Mouse (Mus musculus): ENCODE data around the gene Gm20518. TPM values are rescaled to one million over a fixed set of nuclear protein-coding genes. Genes with fewer than 3 reads are reported as not detected.

Gene Gm20518
- total and polyA plus RNA-seq, 3 experiments = 0.35 to 0.53 TPM; not detected in 1

- no peak overlapping the region for H3K9ac ChIP-seq (ENCODE audit: control insufficient read depth, low read depth, low read length, poor library complexity, severe bottlenecking)
- no peaks in the 10 kb centered on the region for H3K27me3 ChIP-seq (ENCODE audit: control insufficient read depth in 1 of 2, insufficient read depth in 2 of 2, low read length in 2 of 2)
- no peak for DNase-seq (ENCODE audit: low read depth, low spot score)
- no peak for TF ChIP-seq MAX (IDR thresholded peaks at IDR 0.05; ENCODE audit: low read length)
- no peak for TF ChIP-seq CHD2 (IDR thresholded peaks at IDR 0.05; ENCODE audit: low read length)
- no peak for TF ChIP-seq HCFC1 (IDR thresholded peaks at IDR 0.05; ENCODE audit: low read depth, low read length)
- TF ChIP-seq POLR2AphosphoS5 (IDR thresholded peaks at IDR 0.05; ENCODE audit: borderline replicate concordance, low read depth, low read length) = no peak
- no peak for TF ChIP-seq TCF12 (IDR thresholded peaks at IDR 0.05; ENCODE audit: low read depth, low read length)
- no peak for TF ChIP-seq KAT2A (conservative IDR thresholded peaks at IDR 0.05; ENCODE audit: low read depth, low read length)
- TF ChIP-seq ETS1 (IDR thresholded peaks at IDR 0.05; ENCODE audit: low read depth, low read length) = no peak
- no peak for TF ChIP-seq ZMIZ1 (IDR thresholded peaks at IDR 0.05; ENCODE audit: low read depth, low read length)
- no peak for TF ChIP-seq TBP (IDR thresholded peaks at IDR 0.05; ENCODE audit: low read depth, low read length)
- no peak for TF ChIP-seq EP300 (IDR thresholded peaks at IDR 0.05; ENCODE audit: low read depth in 1 of 2, low read length in 2 of 2)
- TF ChIP-seq CHD1 (IDR thresholded peaks at IDR 0.05; ENCODE audit: low read depth, low read length) = no peak
- no peak for TF ChIP-seq GABPA (IDR thresholded peaks at IDR 0.05; ENCODE audit: low read depth, low read length)
- no peak for TF ChIP-seq SIN3A (IDR thresholded peaks at IDR 0.05; ENCODE audit: low read length)
- no peak for TF ChIP-seq USF2 (IDR thresholded peaks at IDR 0.05; ENCODE audit: borderline replicate concordance in 1 of 2, insufficient read depth in 1 of 2, low read depth in 1 of 2, low read length in 2 of 2)
- TF ChIP-seq ZNF384 (IDR thresholded peaks at IDR 0.05; ENCODE audit: low read depth, low read length) = no peak
- no peaks in the 10 kb centered on the region; a peak in 2 of 4 replicates for H3K36me3 ChIP-seq (ENCODE audit: control insufficient read depth in 1 of 2, insufficient read depth in 2 of 2, low read length in 2 of 2)
- H3K4me3 ChIP-seq (ENCODE audit: control insufficient read depth in 1 of 2, insufficient read depth in 1 of 2, low read depth in 2 of 2, low read length in 2 of 2) = no peak overlapping the region
- no peaks in the 10 kb centered on the region for H3K4me1 ChIP-seq (ENCODE audit: control insufficient read depth in 1 of 2, insufficient read depth in 2 of 2, low read length in 2 of 2)
- H3K9me3 ChIP-seq (replicated peaks; ENCODE audit: insufficient read depth, low read length) = no peaks in the 10 kb centered on the region
- H3K27ac ChIP-seq (ENCODE audit: control insufficient read depth, low read depth, low read length) = no peak overlapping the region
- peaks cover 27% of the 10 kb centered on the region for H3K79me2 ChIP-seq (ENCODE audit: control insufficient read depth, insufficient read depth, low read length, poor library complexity)
Measured at GRCm38 (mm10) chr16:17879571-17879970, 11.9 kb downstream of the Gm20518 start.

- TF ChIP-seq ELF1 (IDR thresholded peaks at IDR 0.05; ENCODE audit: low read depth, low read length) (no peak), CTCF (IDR thresholded peaks at IDR 0.05 in 2 of 3, conservative IDR thresholded peaks at IDR 0.05 in 1 of 3; ENCODE audit: control insufficient read depth in 1 of 3, insufficient read depth in 1 of 3, low read depth in 2 of 3, low read length in 3 of 3, poor library complexity in 1 of 3, severe bottlenecking in 1 of 3) (no peak), HCFC1 (IDR thresholded peaks at IDR 0.05; ENCODE audit: low read depth, low read length) (no peak), MAFK (IDR thresholded peaks at IDR 0.05; ENCODE audit: borderline replicate concordance, low read depth, low read length) (no peak), JUND (IDR thresholded peaks at IDR 0.05; ENCODE audit: low read depth, low read length) (no peak)
- Histone ChIP-seq H3K36me3 (ENCODE audit: control insufficient read depth in 1 of 2, insufficient read depth in 2 of 2, low read length in 2 of 2) (peaks cover 0 to 16% of the 10 kb centered on the region in 2 experiments; a peak in 3 of 4 replicates), H3K9me3 (replicated peaks; ENCODE audit: insufficient read depth, low read length) (no peaks in the 10 kb centered on the region), H3K4me3 (ENCODE audit: control insufficient read depth in 1 of 2, insufficient read depth in 1 of 2, low read depth in 2 of 2, low read length in 2 of 2) (no peak overlapping the region), H3K4me1 (ENCODE audit: control insufficient read depth in 1 of 2, insufficient read depth in 2 of 2, low read length in 2 of 2) (peaks cover 0 to 11% of the 10 kb centered on the region in 2 experiments; a peak in 2 of 4 replicates), H3K27ac (ENCODE audit: control insufficient read depth, low read depth, low read length) (no peak overlapping the region), H3K27me3 (ENCODE audit: control insufficient read depth in 1 of 2, insufficient read depth in 2 of 2, low read length in 2 of 2) (no peaks in the 10 kb centered on the region), H3K9ac (ENCODE audit: control insufficient read depth, low read depth, low read length, poor library complexity, severe bottlenecking) (no peak overlapping the region), H3K79me2 (ENCODE audit: control insufficient read depth, insufficient read depth, low read length, poor library complexity) (peaks cover 9% of the 10 kb centered on the region)
- no peak for DNase-seq (ENCODE audit: low read depth, low spot score)
Measured at GRCm38 (mm10) chr16:17876096-17876495, 15.4 kb downstream of the Gm20518 start.

Measured in MEL (cell line).